Mouse (Mus musculus): ENCODE data around the gene Usp37.
A peak's percentile ranks its signal among the peaks of the same experiment; 100 is the strongest.
"Not testable (repeated sequence)": the region's sequence is repeated elsewhere in the genome, so short reads cannot be mapped to it uniquely, and the experiment has no call there.

Gene Usp37

GRCm38 (mm10) chr1:74396456-74397222, 147.4 kb downstream of the Usp37 start:
- not testable (repeated sequence) for DNase-seq

GRCm38 (mm10) chr1:74395290-74395689, 148.8 kb downstream of the Usp37 start:
- no peak for DNase-seq

GRCm38 (mm10) chr1:74394858-74395257, 149.2 kb downstream of the Usp37 start:
- DNase-seq, result no peak

GRCm38 (mm10) chr1:74394311-74394710, 149.8 kb downstream of the Usp37 start:
- DNase-seq, result no peak

GRCm38 (mm10) chr1:74393697-74394096, 150.4 kb downstream of the Usp37 start:
- DNase-seq, result no peak

GRCm38 (mm10) chr1:74393010-74393409, 151.1 kb downstream of the Usp37 start:
- no peak for DNase-seq

- DNase-seq, result no peak
Measured at GRCm38 (mm10) chr1:74392446-74392994, 151.6 kb downstream of the Usp37 start.

GRCm38 (mm10) chr1:74391844-74392441, 152.1 kb downstream of the Usp37 start:
- DNase-seq, result peak; percentile 72 to 78

- DNase-seq, result peak; percentile 89 to 93
Measured at GRCm38 (mm10) chr1:74390924-74391748, 152.9 kb downstream of the Usp37 start, which contains the start of gene Ctdsp1. Ctdsp1 (plus strand) TSS chr1:74391509.

- peak; percentile 61 to 73 for DNase-seq
Measured at GRCm38 (mm10) chr1:74390287-74390906, 153.7 kb downstream of the Usp37 start.

- DNase-seq, result peak; percentile 60 to 65
Measured at GRCm38 (mm10) chr1:74389831-74390286, 154.2 kb downstream of the Usp37 start.

GRCm38 (mm10) chr1:74388398-74388920, 155.6 kb downstream of the Usp37 start:
- no peak for DNase-seq

GRCm38 (mm10) chr1:74387386-74387988, 156.6 kb downstream of the Usp37 start:
- no peak for DNase-seq

- peak; percentile 89 to 94 for DNase-seq
Measured at GRCm38 (mm10) chr1:74386714-74387385, 157.2 kb downstream of the Usp37 start.

GRCm38 (mm10) chr1:74386363-74386713, 157.7 kb downstream of the Usp37 start:
- DNase-seq, result no peak

GRCm38 (mm10) chr1:74385531-74385930, 158.6 kb downstream of the Usp37 start:
- DNase-seq, result no peak

Data from spleen, adult 18-20 months (tissue).